Mouse (Mus musculus) adrenal gland, postnatal 10 days (tissue): ENCODE data around the gene Fbxw22. TPM values are rescaled to one million over a fixed set of nuclear protein-coding genes. Genes with fewer than 3 reads are reported as not detected.
"Not testable (repeated sequence)": the region's sequence is repeated elsewhere in the genome, so short reads cannot be mapped to it uniquely, and the experiment has no call there.

ENCODE experiments used
- DNase-seq: peaks from one replicate; pipeline ENCODE4 v3.0.0; 2021; ENCODE audit warnings: mixed read lengths
- long read RNA-seq, 2 experiments: library from polyadenylated mRNA; stranded (forward); transcript quantifications; one replicate each; pipeline ENCODE4 v2.0.0; 2021
- total RNA-seq, 2 experiments: library from RNA; stranded (reverse); gene quantifications; 2 replicates each; pipeline ENCODE4 v1.2.3; 2021

The Fbxw22 gene
- total RNA-seq = not detected
- long read RNA-seq, experiment 1 = 0 reads
- long read RNA-seq, experiment 2 = 0 reads

- not testable (repeated sequence) for DNase-seq
Observed at GRCm38 (mm10) chr9:109404196-109404595, at the start of gene Fbxw22. Gene Fbxw22, minus strand, starts transcription at chr9:109404296.

DNA sequence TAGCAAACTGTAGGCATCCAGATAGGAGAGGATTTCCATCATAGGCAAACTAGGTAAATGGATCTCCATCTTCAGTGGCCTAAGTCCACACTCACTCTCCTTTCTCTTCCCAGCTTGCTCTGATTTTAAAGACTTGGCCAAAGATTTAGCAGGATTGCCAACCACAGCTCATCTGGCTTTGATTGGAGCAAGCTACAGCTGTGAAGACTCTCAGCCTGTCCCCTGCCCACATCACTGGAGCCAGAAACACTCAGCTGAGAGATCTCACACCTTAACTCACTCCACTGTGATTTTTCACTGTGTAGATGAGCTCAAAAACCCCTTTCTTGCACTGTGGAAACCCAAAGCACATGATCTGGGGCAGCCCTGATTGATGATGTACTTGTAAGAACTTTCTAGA lies 44.9 kb upstream of the Fbxw22 start, which contains the start of gene Fbxw16:
Gene Fbxw16 (minus strand): TSS at position 101 of the 400 bp plus-strand sequence.
- no peak for DNase-seq

DNA sequence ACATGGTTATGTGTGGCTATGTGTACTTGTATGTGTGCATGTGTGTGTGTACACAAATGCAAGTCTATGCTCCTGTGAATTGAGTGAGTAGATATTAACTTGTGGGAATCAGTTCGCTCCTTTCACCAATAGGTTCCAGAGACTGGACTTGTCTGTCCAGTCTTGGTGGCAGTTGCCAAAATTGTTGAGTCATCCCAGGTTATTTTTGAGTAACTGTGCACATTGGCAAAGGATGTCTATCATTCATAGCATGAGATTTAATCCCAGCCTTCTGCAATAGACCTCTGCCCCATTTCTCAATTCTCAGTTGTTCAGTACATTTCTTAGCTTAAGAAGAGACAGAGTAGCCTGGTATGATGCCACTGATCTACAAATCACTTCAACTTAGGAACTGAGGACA lies 28.9 kb upstream of the Fbxw22 start:
- peak; percentile 21 for DNase-seq

DNA sequence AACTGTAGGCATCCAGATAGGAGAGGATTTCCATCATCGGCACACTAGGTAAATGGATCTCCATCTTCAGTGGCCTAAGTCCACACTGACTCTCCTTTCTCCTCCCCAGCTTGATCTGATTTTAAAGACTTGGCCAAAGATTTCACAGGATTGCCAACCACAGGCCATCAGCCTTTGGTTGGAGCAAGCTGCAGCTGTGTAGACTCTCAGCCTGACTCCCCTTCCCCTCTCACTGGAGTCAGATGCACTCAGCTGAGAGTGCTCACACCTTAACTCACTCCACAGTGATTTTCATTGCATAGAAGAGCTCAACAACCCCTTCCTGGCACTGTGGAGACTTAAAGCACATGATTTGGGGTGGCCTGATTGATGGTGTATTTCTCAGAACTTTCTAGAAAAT lies 64.5 kb downstream of the Fbxw22 start, which contains the start of gene Fbxw28:
Gene Fbxw28 (minus strand): TSS at position 101 of the 400 bp plus-strand sequence.
- DNase-seq = not testable (repeated sequence)

Other genes starting within 250 kb of the Fbxw22 start
- gene Fbxw21, start 242.3 kb downstream of the Fbxw22 start, total RNA-seq = not detected
- not detected for gene Fbxw13, start 208.3 kb downstream of the Fbxw22 start, total RNA-seq
- gene Fbxw20, start 169.5 kb downstream of the Fbxw22 start, total RNA-seq = not detected
- not detected for gene Fbxw14, start 116.6 kb downstream of the Fbxw22 start, total RNA-seq
- not detected for gene Fbxw28, start 64.6 kb downstream of the Fbxw22 start, total RNA-seq
- not detected for gene Fbxw16, start 44.8 kb upstream of the Fbxw22 start, total RNA-seq
- gene Fbxw19, start 91.6 kb upstream of the Fbxw22 start, total RNA-seq = not detected
- gene Fbxw15, start 164.0 kb upstream of the Fbxw22 start, total RNA-seq = not detected
- not detected for gene Fbxw24, start 221.8 kb upstream of the Fbxw22 start, total RNA-seq